Mouse (Mus musculus): ENCODE measurements around the gene Slc2a5. TPM values are rescaled to one million over a fixed set of nuclear protein-coding genes. Genes with fewer than 3 reads are reported as not detected.

Slc2a5 gene
- total RNA-seq, 2 experiments from 2014 or later = 4.9 to 6.0 TPM

Other genes starting within 250 kb of the Slc2a5 start
- gene Spsb1, start 164.2 kb upstream of the Slc2a5 start, total RNA-seq (2021) = 10 to 100 TPM; 27.2 to 36.3 TPM
- gene H6pd, start 110.3 kb upstream of the Slc2a5 start, total RNA-seq (2021) = 10 to 100 TPM; 10.2 to 10.6 TPM
- gene Gpr157, start 31.9 kb upstream of the Slc2a5 start, total RNA-seq (2021) = 1 to 10 TPM; 1.2 to 1.5 TPM
- not detected for gene Slc2a7, start 29.7 kb downstream of the Slc2a5 start, total RNA-seq (2021)
- gene Car6, start 82.0 kb downstream of the Slc2a5 start, total RNA-seq (2021) = not detected
- gene Eno1, start 117.4 kb downstream of the Slc2a5 start, total RNA-seq (2021) = 100 to 1,000 TPM; 421 to 451 TPM
- gene Rere, start 162.4 kb downstream of the Slc2a5 start, total RNA-seq (2021) = 100 to 1,000 TPM; 128 to 139 TPM

All from layer of hippocampus, adult 18-20 months (tissue).